9 mouse cellular contexts compared by ENCODE assay signal in the genomic region with DNA sequence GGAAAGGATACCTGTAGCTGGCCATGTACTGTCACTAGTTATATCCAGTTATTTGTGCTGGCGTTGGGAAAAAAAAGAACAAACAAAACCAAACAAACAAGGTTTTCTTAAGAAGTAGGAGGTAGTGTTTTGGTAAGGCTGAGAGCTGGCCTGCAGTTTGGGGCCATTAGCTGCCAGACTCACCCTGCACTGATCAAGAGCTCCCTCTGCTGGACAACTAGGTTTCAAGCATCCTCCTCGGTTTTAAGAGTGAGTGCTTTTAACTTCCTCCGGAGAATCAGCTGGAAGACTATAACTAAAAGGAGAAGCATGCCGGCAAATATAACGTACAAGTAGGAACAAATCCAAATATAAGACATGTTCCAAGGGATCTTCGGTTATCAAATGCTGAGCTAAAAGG. TPM values are rescaled to one million over a fixed set of nuclear protein-coding genes. Genes with fewer than 3 reads are reported as not detected.
DNase-seq lines count a peak whose midpoint lies in the region; ATAC-seq and TF ChIP-seq lines count a peak whose summit lies in the region.
"Had no signal": no experiment of that assay in that cellular context is flagged by ENCODE, and none has a peak within 500 bp of the region (broad histone marks: within the 10 kb centered on the region; RNA-seq: fewer than 3 reads in every experiment).

No protein-coding gene starts in this region.

- H3K27ac ChIP-seq in cortical plate, adult 2 months (ENCODE audit: insufficient read depth, low read length): no peak overlapping the region
- no peak overlapping the region for H3K27ac ChIP-seq in left cerebral cortex, adult 2 months
- H3K27ac ChIP-seq in neural tube, embryonic 11.5 days (ENCODE audit: low read depth, low read length): no peak overlapping the region
- H3K27ac ChIP-seq: heart, embryonic 15.5 days had no signal

- no peaks in the 10 kb centered on the region for H3K36me3 ChIP-seq in neural tube, embryonic 11.5 days (ENCODE audit: control insufficient read depth, insufficient read depth, low read length)
- H3K36me3 ChIP-seq: heart, embryonic 15.5 days had no signal

- H3K4me2 ChIP-seq in neural tube, embryonic 11.5 days (ENCODE audit: low read depth): no peak overlapping the region
- H3K4me2 ChIP-seq: heart, embryonic 15.5 days had no signal

- WGBS in neural tube, embryonic 11.5 days: 17% methylated on average over 6 of the region's 6 CpGs

- H3K4me3 ChIP-seq in cortical plate, adult 2 months (ENCODE audit: insufficient read depth, low read length): no peak overlapping the region
- no peak overlapping the region for H3K4me3 ChIP-seq in left cerebral cortex, adult 2 months
- no peak overlapping the region for H3K4me3 ChIP-seq in neural tube, embryonic 11.5 days (ENCODE audit: low read depth, low read length)
- H3K4me3 ChIP-seq: heart, embryonic 15.5 days had no signal

- H3K4me1 ChIP-seq in cortical plate, adult 2 months (ENCODE audit: control insufficient read depth, insufficient read depth, low read length): no peaks in the 10 kb centered on the region
- no peaks in the 10 kb centered on the region for H3K4me1 ChIP-seq in neural tube, embryonic 11.5 days (ENCODE audit: control insufficient read depth, insufficient read depth, low read length)
- H3K4me1 ChIP-seq: heart, embryonic 15.5 days had no signal

- no peaks in the 10 kb centered on the region for H3K27me3 ChIP-seq in neural tube, embryonic 11.5 days (ENCODE audit: control insufficient read depth, insufficient read depth, low read length)
- H3K27me3 ChIP-seq: heart, embryonic 15.5 days had no signal

- no peak for TF ChIP-seq POLR2A in cortical plate, adult 2 months (IDR thresholded peaks at IDR 0.05; ENCODE audit: extremely low read depth, insufficient read depth, low read length)

- peak; percentile 50 for DNase-seq in urinary bladder, postnatal 14 days (ENCODE audit: low spot score)
- no peak for DNase-seq in urinary bladder, adult 2 months (ENCODE audit: low spot score)
- DNase-seq in adrenal gland, adult 2 months: peak; percentile 36
- peak; percentile 22 to 38 for DNase-seq in left cerebral cortex, adult 2 months (ENCODE audit: extremely low spot score in 1 of 2, low spot score in 2 of 2)
- DNase-seq in neural tube, embryonic 11.5 days (ENCODE audit: low spot score): peak; percentile 43
- DNase-seq in ovary, postnatal 36 days (ENCODE audit: low spot score): no peak

- intact Hi-C loops in left cerebral cortex, adult 2 months (cut with DNase I): loop anchor here (5.0 kb wide), 1 partner anchor 94 kb away; the partner anchor contains the start of gene Fam199x

- TF ChIP-seq CTCF in cortical plate, adult 2 months (IDR thresholded peaks at IDR 0.05; ENCODE audit: extremely low read depth, insufficient read depth, low read length): peak; percentile 63
- TF ChIP-seq CTCF in left cerebral cortex, adult 2 months (IDR thresholded peaks at IDR 0.05): peak; percentile 81

- no peak overlapping the region for H3K9ac ChIP-seq in neural tube, embryonic 11.5 days (ENCODE audit: low read length)
- H3K9ac ChIP-seq: heart, embryonic 15.5 days had no signal

- peak; percentile 85 to 93 for ATAC-seq in hematopoietic stem cell, adult 5-6 weeks (replicated peaks in 1 of 2; ENCODE audit: insufficient read depth in 1 of 2, low FRiP score in 2 of 2, low TSS enrichment in 1 of 2, low read depth in 1 of 2, poor library complexity in 2 of 2, severe bottlenecking in 2 of 2)
- ATAC-seq in neural tube, embryonic 11.5 days (ENCODE audit: insufficient read depth, low FRiP score, low TSS enrichment): no peak

- no peaks in the 10 kb centered on the region for H3K9me3 ChIP-seq in neural tube, embryonic 11.5 days (ENCODE audit: control insufficient read depth, low read length)
- H3K9me3 ChIP-seq: heart, embryonic 15.5 days had no signal

RNA-seq across cellular contexts. Expression of gene Esx1, which starts 19.8 kb away (rescaled TPM):
- not detected in 2 replicates for polyA plus RNA-seq in urinary bladder, adult 2 months (2012; rRNA removed)
- total RNA-seq in adrenal gland, adult 2 months (2021): not detected
- not detected in 2 replicates for polyA plus RNA-seq in adrenal gland, adult 2 months (2012; rRNA removed)
- polyA plus RNA-seq in cortical plate, adult 2 months (2012; rRNA removed): not detected in 2 replicates
- total RNA-seq in hematopoietic stem cell, adult 5-6 weeks (2017): not detected in 2 replicates
- total RNA-seq in left cerebral cortex, adult 2 months (2021): not detected
- not detected in 2 replicates for polyA plus RNA-seq in neural tube, embryonic 11.5 days (2014; fragmentation: Nextera tagmentation; extraction: Ambion mirVana)
- polyA plus RNA-seq: heart, embryonic 15.5 days had no signal

Comparison
In these comparisons a context has a peak if more than half of its experiments do, and no peak if none do; other contexts are left out.
1. DNase-seq: peak in urinary bladder, postnatal 14 days (single experiment), adrenal gland, adult 2 months (single experiment), left cerebral cortex, adult 2 months (2 of 2) and neural tube, embryonic 11.5 days (single experiment); none in urinary bladder, adult 2 months (single experiment) and ovary, postnatal 36 days (single experiment).